Mouse (Mus musculus): ENCODE measurements at regions not wholly inside any gene's neighbourhood (a gene's known extent, or its start where the extent isn't known, plus 50 kb on each side); places are given as distances from the start of the nearest gene placed in this dataset.
A peak's percentile ranks its signal among the peaks of the same experiment; 100 is the strongest.
"Not testable (repeated sequence)": the region's sequence is repeated elsewhere in the genome, so short reads cannot be mapped to it uniquely, and the experiment has no call there.

DNA sequence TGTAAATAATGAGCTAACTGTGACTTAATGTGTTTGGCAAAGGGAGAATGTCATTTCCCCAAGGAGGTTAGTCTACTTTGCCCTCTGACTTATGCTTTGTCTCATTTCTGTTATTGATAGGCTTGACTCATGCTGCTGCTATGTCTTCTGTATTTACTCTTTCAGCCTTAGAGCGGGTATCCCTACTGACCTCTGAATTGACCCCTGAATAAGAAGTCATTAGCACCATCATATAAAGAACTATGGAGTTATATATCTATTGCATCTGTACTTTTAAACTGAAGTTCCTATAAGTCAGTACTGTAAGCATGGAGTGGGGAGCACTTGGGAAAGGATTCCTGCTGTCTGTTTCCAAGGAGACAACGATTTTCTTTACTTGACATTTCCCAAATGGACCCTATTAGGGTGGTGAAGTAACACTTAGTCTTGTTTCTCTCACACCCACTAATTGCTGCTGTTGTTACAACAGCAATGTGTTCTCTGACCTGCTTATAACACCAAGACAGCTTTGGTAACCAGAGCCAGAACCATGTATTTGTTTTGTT, 75.3 kb upstream of the Cwc22 start:
- 69% methylated on average over 2 of the region's 2 CpGs for WGBS
- Histone ChIP-seq H3K4me1 (ENCODE audit: insufficient read depth) (no peaks in the 10 kb centered on the region; the same call in 1 of the 2 replicates), H3K4me3 (ENCODE audit: low read depth, low read length) (no peak overlapping the region), H3K9me3 (ENCODE audit: low read length) (no peaks in the 10 kb centered on the region), H3K27ac (ENCODE audit: low read depth, low read length) (no peak overlapping the region), H3K9ac (no peak overlapping the region), H3K4me2 (ENCODE audit: low read depth) (no peak overlapping the region), H3K27me3 (ENCODE audit: insufficient read depth, low read length) (no peaks in the 10 kb centered on the region), H3K36me3 (ENCODE audit: insufficient read depth) (no peaks in the 10 kb centered on the region)
- DNase-seq (no peak), ATAC-seq (peak; percentile 47; the same call in 1 of the 2 replicates)
- TF ChIP-seq CTCF (IDR thresholded peaks at IDR 0.05; ENCODE audit: low read depth) = no peak

DNA sequence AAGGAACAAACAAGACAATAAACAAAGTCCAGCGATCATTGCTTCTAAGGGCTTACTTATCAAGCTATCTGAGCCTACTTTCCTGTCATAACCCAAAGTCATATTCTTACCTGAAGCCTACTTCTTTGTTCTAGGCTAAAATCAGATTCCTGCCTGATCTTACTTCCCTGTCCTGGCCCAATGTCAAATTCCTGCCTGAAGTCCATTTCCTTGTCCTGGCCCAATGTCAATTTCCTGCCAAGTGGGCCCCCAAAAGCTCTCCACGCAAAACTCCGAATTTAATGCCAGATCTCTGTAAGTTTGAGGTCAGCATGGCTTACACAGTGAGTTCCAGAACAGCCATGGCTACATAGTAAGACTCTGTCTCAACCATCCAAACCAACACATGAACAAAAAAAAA, 74.3 kb upstream of the Cwc22 start:
- no peak for ATAC-seq
- Histone ChIP-seq H3K4me1 (ENCODE audit: insufficient read depth) (no peaks in the 10 kb centered on the region; the same call in 1 of the 2 replicates), H3K4me2 (ENCODE audit: low read depth) (no peak overlapping the region), H3K36me3 (ENCODE audit: insufficient read depth) (no peaks in the 10 kb centered on the region), H3K9me3 (ENCODE audit: low read length) (no peaks in the 10 kb centered on the region), H3K9ac (no peak overlapping the region), H3K27me3 (ENCODE audit: insufficient read depth, low read length) (no peaks in the 10 kb centered on the region), H3K27ac (ENCODE audit: low read depth, low read length) (no peak overlapping the region), H3K4me3 (ENCODE audit: low read depth, low read length) (no peak overlapping the region)
- no peak for TF ChIP-seq CTCF (IDR thresholded peaks at IDR 0.05; ENCODE audit: low read depth)
- WGBS = 93% methylated on average over 3 of the region's 3 CpGs
- DNase-seq = no peak

DNA sequence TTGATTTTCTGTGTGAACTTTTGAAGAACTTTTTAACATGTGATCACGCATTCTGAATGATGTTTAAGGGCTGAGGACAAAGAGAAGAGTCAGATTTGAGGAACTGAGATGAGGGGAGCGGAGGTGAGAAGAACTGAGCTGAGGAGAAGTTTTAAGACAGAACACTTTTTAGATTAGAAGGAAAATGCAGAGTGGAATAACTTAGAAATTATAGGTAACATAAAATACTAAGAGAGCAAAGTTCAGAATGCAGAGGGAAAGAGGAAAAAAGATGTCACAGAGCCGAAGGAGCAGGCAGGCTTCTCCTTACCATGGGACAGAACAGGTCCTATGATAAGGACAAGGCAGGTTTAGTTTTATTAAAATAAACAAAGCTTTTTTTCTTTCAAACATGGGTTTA, 73.7 kb upstream of the Cwc22 start:
- H3K27ac ChIP-seq (ENCODE audit: low read depth, low read length) = no peak overlapping the region
- DNase-seq (no peak), ATAC-seq (no peak)
- H3K4me1 ChIP-seq (ENCODE audit: insufficient read depth) = no peaks in the 10 kb centered on the region; the same call in 1 of the 2 replicates
- H3K27me3 ChIP-seq (ENCODE audit: insufficient read depth, low read length) = no peaks in the 10 kb centered on the region
- no peak overlapping the region for H3K4me2 ChIP-seq (ENCODE audit: low read depth)
- H3K9ac ChIP-seq = no peak overlapping the region
- no peaks in the 10 kb centered on the region for H3K9me3 ChIP-seq (ENCODE audit: low read length)
- no peak for TF ChIP-seq CTCF (IDR thresholded peaks at IDR 0.05; ENCODE audit: low read depth)
- H3K4me3 ChIP-seq (ENCODE audit: low read depth, low read length) = no peak overlapping the region
- no peaks in the 10 kb centered on the region for H3K36me3 ChIP-seq (ENCODE audit: insufficient read depth)
- 95% methylated on average over 3 of the region's 3 CpGs for WGBS

DNA sequence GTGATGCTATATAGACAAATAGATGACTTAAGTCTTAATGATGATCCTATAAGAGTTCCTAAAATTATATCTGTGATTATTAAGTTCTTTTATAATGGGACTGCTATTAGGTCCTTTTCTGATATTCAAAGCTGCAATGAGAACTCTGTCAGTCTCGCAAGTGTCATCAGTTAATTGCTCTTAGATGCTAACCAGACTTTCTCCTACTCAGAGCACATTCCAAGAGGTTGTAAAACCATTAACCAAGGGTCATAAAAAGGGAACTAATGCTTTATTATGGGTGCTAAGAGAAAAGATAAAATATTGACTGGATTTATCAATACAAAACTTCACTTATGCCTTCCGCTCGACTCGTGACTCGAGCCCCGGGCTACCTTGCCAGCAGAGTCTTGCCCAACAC, 66.3 kb upstream of the Cwc22 start:
- H3K4me3 ChIP-seq (ENCODE audit: low read depth, low read length); H3K27ac ChIP-seq (ENCODE audit: low read depth, low read length); H3K4me1 ChIP-seq (ENCODE audit: insufficient read depth); H3K36me3 ChIP-seq (ENCODE audit: insufficient read depth); H3K4me2 ChIP-seq (ENCODE audit: low read depth); ATAC-seq; H3K9me3 ChIP-seq (ENCODE audit: low read length); H3K27me3 ChIP-seq (ENCODE audit: insufficient read depth, low read length); H3K9ac ChIP-seq; DNase-seq: not testable (repeated sequence)
- 96% methylated on average over 6 of the region's 6 CpGs for WGBS

DNA sequence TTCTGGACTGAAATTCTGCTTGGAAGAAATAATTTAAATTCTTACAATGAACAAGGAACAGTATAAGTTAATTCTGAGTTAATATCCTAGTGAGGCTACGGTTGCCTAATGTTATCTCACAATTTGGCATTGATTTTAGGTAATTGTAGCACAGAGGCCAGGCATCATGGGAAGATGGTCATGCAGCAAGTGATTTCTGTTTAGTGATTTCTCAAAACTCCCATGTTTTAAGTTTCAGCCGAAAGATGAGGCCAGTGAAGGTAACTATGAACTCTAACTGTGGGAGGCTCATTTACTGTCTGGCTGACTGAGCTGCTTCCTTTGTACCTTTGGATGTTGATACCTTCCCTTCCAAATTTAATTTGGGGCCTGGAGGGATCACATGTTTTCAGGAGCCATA, 65.6 kb upstream of the Cwc22 start:
- no peaks in the 10 kb centered on the region for H3K36me3 ChIP-seq (ENCODE audit: insufficient read depth)
- H3K4me3 ChIP-seq (ENCODE audit: low read depth, low read length) = no peak overlapping the region
- H3K4me1 ChIP-seq (ENCODE audit: insufficient read depth) = no peaks in the 10 kb centered on the region
- no peak for TF ChIP-seq CTCF (IDR thresholded peaks at IDR 0.05; ENCODE audit: low read depth)
- no peak overlapping the region for H3K9ac ChIP-seq
- DNase-seq (no peak), ATAC-seq (no peak)
- H3K27ac ChIP-seq (ENCODE audit: low read depth, low read length) = no peak overlapping the region
- H3K9me3 ChIP-seq (ENCODE audit: low read length) = no peaks in the 10 kb centered on the region
- 91% methylated on average over 2 of the region's 2 CpGs for WGBS
- H3K4me2 ChIP-seq (ENCODE audit: low read depth) = no peak overlapping the region
- H3K27me3 ChIP-seq (ENCODE audit: insufficient read depth, low read length) = no peaks in the 10 kb centered on the region

DNA sequence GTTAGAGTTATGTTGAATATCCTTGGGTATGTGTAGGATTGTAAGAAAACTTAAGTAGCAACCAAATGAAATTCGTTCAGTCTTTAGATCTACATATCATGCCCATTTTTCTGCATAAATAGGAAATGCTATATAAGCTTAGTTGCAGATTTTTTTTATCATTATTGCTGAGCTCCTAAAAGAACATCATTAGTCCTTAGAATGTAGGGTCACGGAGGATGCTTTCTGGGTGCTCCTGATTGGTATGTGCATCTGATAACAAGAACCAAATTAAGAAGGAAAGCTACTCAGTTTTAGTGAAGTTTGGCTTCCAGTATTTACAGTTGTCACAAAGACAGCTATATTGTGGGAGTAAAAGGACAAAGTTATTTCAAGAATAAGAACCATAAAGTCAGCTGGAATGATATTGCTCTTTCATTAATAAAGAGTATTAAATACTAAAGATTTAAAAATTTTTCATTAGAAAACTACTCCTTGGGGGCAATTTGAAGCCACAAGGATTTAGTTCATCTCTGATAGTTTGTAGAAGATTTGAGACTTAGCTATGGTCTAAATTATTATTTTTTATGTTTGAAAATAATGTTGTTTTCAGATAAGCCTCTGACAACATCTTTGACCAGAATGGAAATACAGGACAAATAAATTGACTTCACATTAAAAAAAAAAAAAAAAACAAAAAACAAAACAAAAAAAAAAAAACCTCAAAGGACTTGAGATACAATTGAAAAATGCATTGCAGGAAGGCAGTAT, 65.1 kb upstream of the Cwc22 start:
- no peak for ATAC-seq
- no peak overlapping the region for H3K4me2 ChIP-seq (ENCODE audit: low read depth)
- DNase-seq = no peak

DNA sequence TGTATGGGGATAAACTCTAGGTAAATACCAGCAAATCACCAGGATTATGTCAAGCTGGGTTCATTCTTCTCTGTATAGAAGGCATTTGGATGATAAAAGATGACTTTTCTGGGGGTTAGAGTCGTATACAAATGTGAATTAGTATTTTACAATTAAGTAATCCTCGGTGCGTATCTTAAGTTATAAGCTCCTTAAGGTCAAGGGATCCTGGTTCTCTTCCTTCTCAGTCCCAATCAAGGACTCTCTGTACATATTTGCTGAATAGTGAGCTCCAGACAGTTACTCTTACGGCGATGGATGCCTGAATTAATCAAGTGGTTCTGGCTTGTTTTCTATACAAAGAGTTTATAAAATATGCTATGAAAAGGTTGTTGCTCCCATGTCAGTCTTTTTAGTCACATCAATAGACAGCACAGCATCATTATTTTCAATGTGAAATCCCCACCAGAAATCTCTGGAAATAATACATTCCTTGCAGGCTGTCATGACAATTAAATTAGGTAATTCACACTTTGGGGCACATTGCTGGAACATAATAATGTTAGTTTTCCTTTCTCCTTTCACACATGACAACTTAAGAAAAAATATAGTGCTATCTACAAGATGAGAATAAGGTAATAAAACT, 64.0 kb upstream of the Cwc22 start:
- Histone ChIP-seq H3K27ac (ENCODE audit: low read depth, low read length) (no peak overlapping the region), H3K4me2 (ENCODE audit: low read depth) (no peak overlapping the region), H3K36me3 (ENCODE audit: insufficient read depth) (no peaks in the 10 kb centered on the region), H3K9ac (no peak overlapping the region), H3K4me1 (ENCODE audit: insufficient read depth) (no peaks in the 10 kb centered on the region), H3K4me3 (ENCODE audit: low read depth, low read length) (no peak overlapping the region), H3K9me3 (ENCODE audit: low read length) (no peaks in the 10 kb centered on the region), H3K27me3 (ENCODE audit: insufficient read depth, low read length) (no peaks in the 10 kb centered on the region)
- no peak for TF ChIP-seq CTCF (IDR thresholded peaks at IDR 0.05; ENCODE audit: low read depth)
- WGBS = 71% methylated on average over 5 of the region's 5 CpGs
- no peak for DNase-seq
- ATAC-seq = peak; percentile 6; the same call in 1 of the 2 replicates

More for the DNA sequence above, 65.1 kb upstream of the Cwc22 start:
- TF ChIP-seq CTCF (IDR thresholded peaks at IDR 0.05; ENCODE audit: low read depth) = no peak
- Histone ChIP-seq H3K27ac (ENCODE audit: low read depth, low read length) (no peak overlapping the region), H3K9ac (no peak overlapping the region), H3K4me3 (ENCODE audit: low read depth, low read length) (no peak overlapping the region), H3K36me3 (ENCODE audit: insufficient read depth) (no peaks in the 10 kb centered on the region), H3K4me1 (ENCODE audit: insufficient read depth) (no peaks in the 10 kb centered on the region), H3K27me3 (ENCODE audit: insufficient read depth, low read length) (no peaks in the 10 kb centered on the region), H3K9me3 (ENCODE audit: low read length) (no peaks in the 10 kb centered on the region)
- WGBS = 90% methylated on average over 2 of the region's 2 CpGs

All from forebrain, postnatal 0 days (tissue).